Mouse (Mus musculus): ENCODE data around the gene Synrg. TPM values are rescaled to one million over a fixed set of nuclear protein-coding genes. Genes with fewer than 3 reads are reported as not detected.

Synrg gene
- total RNA-seq, 2 experiments from 2014 or later = 40.4 to 40.6 TPM

DNA sequence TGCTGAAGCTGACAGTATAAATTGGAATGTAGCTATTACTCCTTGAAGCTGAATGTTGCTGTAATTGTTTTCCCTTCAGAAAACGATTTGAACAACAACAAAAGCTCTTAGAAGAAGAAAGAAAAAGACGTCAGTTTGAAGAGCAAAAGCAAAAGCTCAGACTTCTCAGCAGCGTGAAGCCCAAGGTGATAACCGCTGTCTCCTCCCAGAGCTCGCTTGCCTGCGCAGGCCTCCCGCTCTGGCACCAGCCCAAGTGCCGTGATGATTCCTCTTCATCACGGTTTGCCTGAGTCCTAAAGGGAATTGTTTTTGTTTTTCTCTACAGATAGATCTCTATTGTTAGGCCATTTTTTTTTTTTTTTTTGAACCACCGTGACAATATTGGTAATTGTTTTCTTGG is 17.1 kb downstream of the Synrg start:
- DNase-seq (ENCODE audit: low spot score) = no peak

DNA sequence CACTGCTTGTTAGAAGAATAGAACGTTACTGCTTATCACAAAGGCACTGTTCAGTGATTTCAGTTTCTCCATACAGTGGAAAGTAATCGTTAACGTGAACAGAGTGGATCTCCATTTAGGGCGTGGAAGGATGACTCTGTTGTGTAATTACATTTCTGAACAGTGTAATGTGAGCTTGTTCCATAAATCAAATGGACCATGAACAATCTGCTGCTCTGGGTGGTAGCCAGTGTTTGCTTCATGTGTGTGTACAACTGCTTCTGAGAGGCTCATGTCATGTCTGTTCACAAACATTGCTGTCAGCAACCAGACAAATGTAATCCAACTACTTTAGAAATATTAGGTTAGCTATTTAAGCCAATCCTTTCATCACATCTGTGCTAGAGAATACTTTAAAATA is 27.5 kb downstream of the Synrg start:
- DNase-seq (ENCODE audit: low spot score) = no peak

- DNase-seq (ENCODE audit: low spot score) = peak; percentile 50
Measured at GRCm38 (mm10) chr11:83993428-83993827, 29.2 kb downstream of the Synrg start.

DNA sequence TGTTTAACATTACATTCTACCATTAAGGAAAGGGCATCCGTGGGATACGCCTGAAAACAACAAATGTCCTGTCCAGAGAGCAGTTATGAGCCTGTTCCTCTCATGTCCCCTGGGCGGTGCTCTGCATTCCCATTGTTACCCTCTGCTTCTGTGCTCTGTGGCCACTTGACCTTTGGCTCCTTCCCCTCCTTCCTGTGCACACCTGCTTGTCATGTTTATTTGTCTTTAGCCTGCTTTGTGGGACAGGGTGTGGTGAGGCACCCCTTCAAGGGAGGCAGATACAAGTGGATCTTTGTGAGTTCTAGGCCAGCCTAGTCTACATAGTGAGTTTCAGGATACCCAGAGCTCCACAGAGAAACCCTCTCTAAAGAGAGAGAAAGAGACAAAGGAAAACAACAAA is 30.3 kb downstream of the Synrg start:
- no peak for DNase-seq (ENCODE audit: low spot score)

GRCm38 (mm10) chr11:83995535-83995950 is 31.3 kb downstream of the Synrg start:
- DNase-seq (ENCODE audit: low spot score) = no peak

- DNase-seq (ENCODE audit: low spot score) = no peak
Measured at GRCm38 (mm10) chr11:83997171-83997868, 33.1 kb downstream of the Synrg start.

- DNase-seq (ENCODE audit: low spot score) = no peak
Measured at GRCm38 (mm10) chr11:83998993-83999392, 34.8 kb downstream of the Synrg start.

GRCm38 (mm10) chr11:83999411-83999915 is 35.2 kb downstream of the Synrg start:
- no peak for DNase-seq (ENCODE audit: low spot score)

GRCm38 (mm10) chr11:84001257-84001656 is 37.0 kb downstream of the Synrg start:
- DNase-seq (ENCODE audit: low spot score) = no peak

- no peak for DNase-seq (ENCODE audit: low spot score)
Measured at GRCm38 (mm10) chr11:84003986-84004385, 39.8 kb downstream of the Synrg start.

GRCm38 (mm10) chr11:84009001-84009400 is 44.8 kb downstream of the Synrg start:
- DNase-seq (ENCODE audit: low spot score) = no peak

GRCm38 (mm10) chr11:84010411-84010810 is 46.2 kb downstream of the Synrg start:
- DNase-seq (ENCODE audit: low spot score) = no peak

- DNase-seq (ENCODE audit: low spot score) = no peak
Measured at GRCm38 (mm10) chr11:84011050-84011449, 46.8 kb downstream of the Synrg start.

GRCm38 (mm10) chr11:84011576-84011975 is 47.3 kb downstream of the Synrg start:
- DNase-seq (ENCODE audit: low spot score) = no peak

GRCm38 (mm10) chr11:84013105-84013504 is 48.9 kb downstream of the Synrg start:
- DNase-seq (ENCODE audit: low spot score) = no peak

- DNase-seq (ENCODE audit: low spot score) = no peak
Measured at GRCm38 (mm10) chr11:84016147-84016809, 52.0 kb downstream of the Synrg start.

- DNase-seq (ENCODE audit: low spot score) = no peak
Measured at GRCm38 (mm10) chr11:84016810-84017508, 52.7 kb downstream of the Synrg start.

DNA sequence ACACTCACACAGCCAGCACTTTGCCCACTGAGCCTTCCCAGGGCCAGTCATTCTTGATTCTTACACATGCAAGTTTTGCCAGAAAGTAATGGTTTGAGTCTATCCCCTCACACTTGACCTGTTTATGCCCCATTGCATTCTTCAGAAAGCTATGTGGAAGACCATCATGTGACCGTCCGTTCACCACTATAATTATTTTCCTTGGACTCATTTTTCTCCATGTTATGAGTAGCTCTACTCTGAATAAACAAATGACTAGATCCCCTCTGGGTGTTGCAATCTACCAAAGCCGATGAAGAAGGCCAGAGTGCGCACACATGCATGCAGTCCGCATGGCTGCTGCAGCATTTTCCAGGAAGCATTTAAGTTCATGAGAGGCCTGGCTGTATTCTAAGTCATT is 63.0 kb downstream of the Synrg start:
- DNase-seq (ENCODE audit: low spot score) = no peak

DNA sequence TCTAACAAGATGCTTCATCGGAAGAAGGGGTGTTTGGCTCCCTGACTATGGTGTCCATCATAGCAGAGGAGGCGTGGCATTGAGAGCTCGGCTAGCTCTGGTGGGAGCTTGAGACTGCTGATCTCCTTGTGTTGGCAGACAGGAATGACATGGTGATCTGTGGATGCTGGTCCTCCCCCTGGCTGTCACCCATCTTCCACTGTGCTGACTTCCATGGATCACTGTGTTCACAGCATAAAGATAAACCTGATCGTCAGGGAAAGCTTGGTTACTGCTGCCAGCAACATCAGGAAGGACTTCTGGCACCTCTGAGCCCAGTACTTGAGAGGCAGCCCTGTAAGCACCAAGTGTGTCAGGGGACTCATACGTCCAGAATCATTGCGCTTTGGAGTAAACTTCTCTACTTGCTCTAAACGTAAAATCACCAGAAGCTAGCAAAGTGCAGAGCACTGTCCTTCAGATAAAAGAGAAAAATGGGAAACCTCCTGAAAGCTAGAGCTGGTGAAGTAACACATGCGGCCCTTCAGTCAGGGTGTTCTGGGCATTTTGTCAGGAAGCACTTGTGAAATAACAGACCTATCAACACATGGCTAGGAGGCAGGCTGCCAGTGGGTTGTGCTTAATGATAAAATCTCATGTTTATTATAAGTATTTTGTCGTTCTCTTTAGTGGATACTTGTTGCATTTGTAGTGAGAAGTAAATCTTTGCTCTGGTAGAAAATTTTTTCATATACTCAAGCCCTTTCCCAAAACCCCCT is 64.2 kb downstream of the Synrg start:
- peak; percentile 79 for DNase-seq (ENCODE audit: low spot score)

- peak; percentile 57 for DNase-seq (ENCODE audit: low spot score)
Measured at GRCm38 (mm10) chr11:84031971-84032370, 67.7 kb downstream of the Synrg start.

GRCm38 (mm10) chr11:84032559-84032958 is 68.3 kb downstream of the Synrg start:
- DNase-seq (ENCODE audit: low spot score) = no peak

GRCm38 (mm10) chr11:84033671-84034070 is 69.4 kb downstream of the Synrg start:
- no peak for DNase-seq (ENCODE audit: low spot score)
